Mouse (Mus musculus): Measurements from ENCODE around the gene Nucb2.

Gene Nucb2

DNA sequence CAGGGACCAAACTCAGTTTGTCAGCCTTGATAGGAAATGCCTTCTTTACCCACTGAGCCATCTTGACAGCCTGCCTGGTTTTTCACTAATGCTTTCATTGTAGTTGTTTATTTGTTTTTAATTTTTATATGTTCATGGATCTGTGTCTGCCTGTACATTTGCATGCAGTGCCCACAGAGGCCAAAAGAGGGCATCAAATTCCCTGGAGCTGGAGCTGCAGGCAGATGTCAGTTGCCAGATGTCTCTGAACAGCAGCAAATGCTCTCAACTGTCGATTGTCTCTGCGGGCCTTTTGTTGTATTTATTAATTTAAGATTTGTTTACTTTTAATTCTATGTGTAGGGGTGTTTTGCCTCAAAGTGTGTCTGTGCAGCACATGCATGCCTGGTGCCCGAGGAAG, 15.6 kb downstream of the Nucb2 start:
- no peak for DNase-seq (ENCODE audit: low spot score in 2 of 2)

GRCm38 (mm10) chr7:116524577-116524976, 20.4 kb downstream of the Nucb2 start:
- DNase-seq (ENCODE audit: low spot score in 2 of 2) = no peak

- DNase-seq (ENCODE audit: low spot score in 2 of 2) = no peak
Observed at GRCm38 (mm10) chr7:116529793-116530192, 25.6 kb downstream of the Nucb2 start.

GRCm38 (mm10) chr7:116530470-116530869, 26.3 kb downstream of the Nucb2 start:
- DNase-seq (ENCODE audit: low spot score in 2 of 2) = no peak

DNA sequence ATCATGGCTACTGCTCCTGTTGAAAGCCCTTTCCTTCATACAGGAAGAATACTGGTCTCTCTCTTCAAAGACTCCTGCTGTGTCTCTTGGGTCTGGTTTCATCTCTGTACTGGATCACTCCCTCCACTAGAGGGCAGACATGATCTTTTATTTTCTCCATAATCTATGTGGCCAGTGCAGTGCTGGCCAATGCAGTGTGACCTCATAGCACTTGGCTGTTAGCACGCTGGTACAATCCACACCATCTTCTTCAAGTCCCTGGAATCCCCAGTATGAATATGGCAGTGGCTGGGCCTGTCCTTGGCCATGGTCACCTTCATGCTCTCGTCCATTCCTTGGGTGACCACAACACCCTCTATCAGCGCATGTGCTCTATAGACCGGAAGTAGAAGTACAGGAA, 27.1 kb downstream of the Nucb2 start:
- peak in 1 of 2 experiments; percentile 59 for DNase-seq (ENCODE audit: low spot score in 2 of 2)

DNA sequence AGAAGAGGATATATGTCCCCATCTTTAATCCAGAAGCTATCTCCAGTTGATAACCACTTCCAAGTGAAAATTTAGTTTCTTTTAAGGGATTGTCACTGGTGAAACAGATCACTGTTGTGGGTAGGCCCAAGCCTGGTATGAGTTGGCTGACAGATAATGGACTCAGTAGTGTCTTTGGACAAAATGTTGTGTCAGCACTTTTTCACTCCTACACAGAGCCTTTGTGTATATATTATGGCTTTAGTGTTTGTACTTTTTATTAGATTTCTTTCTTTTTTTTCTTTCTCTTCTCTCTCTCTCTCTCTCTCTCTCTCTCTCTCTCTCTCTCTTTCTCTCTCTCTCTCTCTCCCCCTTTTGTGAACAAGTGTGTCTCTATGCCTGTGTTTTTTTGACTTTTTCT, 52.7 kb downstream of the Nucb2 start:
- no peak for DNase-seq (ENCODE audit: low spot score in 2 of 2)

DNA sequence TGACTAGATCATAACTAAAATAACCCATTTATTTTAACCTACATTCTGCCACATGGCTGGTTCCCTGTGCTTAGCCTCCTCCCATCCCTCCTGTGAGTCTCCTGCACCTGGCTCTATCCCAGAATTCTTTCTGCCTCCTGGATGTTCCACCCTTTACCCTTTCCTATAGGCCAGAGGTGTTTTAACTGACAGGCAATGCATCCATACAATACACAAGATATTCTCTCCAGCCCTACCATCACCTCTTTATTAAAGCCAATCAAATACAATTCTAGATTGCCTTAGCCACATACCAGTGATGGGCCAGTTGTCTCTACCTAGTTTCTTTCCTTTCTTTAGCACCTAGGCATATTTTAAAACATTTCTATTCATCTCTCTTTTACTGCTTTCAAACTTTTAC, 70.4 kb downstream of the Nucb2 start:
- DNase-seq (ENCODE audit: low spot score in 2 of 2) = no peak
